In genomic region chr9:57504891-57505290, GRCm38 (mm10) we compare ENCODE assay signal across 10 mouse cellular contexts. TPM values are rescaled to one million over a fixed set of nuclear protein-coding genes. Genes with fewer than 3 reads are reported as not detected.
DNase-seq lines count a peak whose midpoint lies in the region; ATAC-seq and TF ChIP-seq lines count a peak whose summit lies in the region.
"Had no signal": no experiment of that assay in that cellular context is flagged by ENCODE, and none has a peak within 500 bp of the region (broad histone marks: within the 10 kb centered on the region; RNA-seq: fewer than 3 reads in every experiment).

No protein-coding gene starts in this region.

- peaks cover 26% of the 10 kb centered on the region for H3K4me1 ChIP-seq in forebrain, embryonic 14.5 days (ENCODE audit: control insufficient read depth, insufficient read depth, low read length)
- H3K4me1 ChIP-seq in limb, embryonic 14.5 days (ENCODE audit: control insufficient read depth, insufficient read depth, low read length): peaks cover 21% of the 10 kb centered on the region
- peaks cover 57% of the 10 kb centered on the region for H3K4me1 ChIP-seq in neural tube, embryonic 14.5 days (ENCODE audit: control insufficient read depth, insufficient read depth, low read length)
- peaks cover 11% of the 10 kb centered on the region for H3K4me1 ChIP-seq in thymus, adult 2 months (replicated peaks; ENCODE audit: control insufficient read depth, insufficient read depth, low read length)

- no peak for DNase-seq in left cerebral cortex, adult 2 months (ENCODE audit: extremely low spot score in 1 of 2, low spot score in 2 of 2)
- DNase-seq in left cerebral cortex, adult 11 months (ENCODE audit: low spot score): no peak
- no peak for DNase-seq in forebrain, embryonic 14.5 days (ENCODE audit: low spot score)
- DNase-seq in limb, embryonic 14.5 days (ENCODE audit: low spot score): no peak
- DNase-seq in right cerebral cortex, postnatal 14 days: no peak
- no peak for DNase-seq in layer of hippocampus, postnatal 10 days (ENCODE audit: low spot score in 2 of 2)
- DNase-seq in thymus, adult 2 months: no peak
- DNase-seq: gastrocnemius, postnatal 36 days had no signal

- H3K36me3 ChIP-seq in forebrain, embryonic 14.5 days (ENCODE audit: control insufficient read depth, insufficient read depth, low read length): no peaks in the 10 kb centered on the region
- H3K36me3 ChIP-seq in limb, embryonic 14.5 days (ENCODE audit: control insufficient read depth, insufficient read depth, low read length): no peaks in the 10 kb centered on the region
- H3K36me3 ChIP-seq in neural tube, embryonic 14.5 days (ENCODE audit: control insufficient read depth, insufficient read depth, low read length): no peaks in the 10 kb centered on the region
- H3K36me3 ChIP-seq in thymus, adult 2 months (ENCODE audit: control insufficient read depth, insufficient read depth, low read length): no peaks in the 10 kb centered on the region

- H3K27ac ChIP-seq in left cerebral cortex, adult 2 months: no peak overlapping the region; the same call in 1 of the 2 replicates
- H3K27ac ChIP-seq in forebrain, embryonic 14.5 days (ENCODE audit: low read depth, low read length): 0 out of 2 replicates have a peak overlapping the region, but pooled peaks have one; percentile 68
- no peak overlapping the region for H3K27ac ChIP-seq in limb, embryonic 14.5 days (replicated peaks; ENCODE audit: low read depth, low read length)
- H3K27ac ChIP-seq in neural tube, embryonic 14.5 days (ENCODE audit: low read depth, low read length): peak overlapping the region; percentile 75; the same call in 1 of the 2 replicates
- H3K27ac ChIP-seq in thymus, adult 2 months (ENCODE audit: control insufficient read depth, insufficient read depth, low read length): no peak overlapping the region

- H3K9ac ChIP-seq in forebrain, embryonic 14.5 days (ENCODE audit: low read length): no peak overlapping the region
- no peak overlapping the region for H3K9ac ChIP-seq in limb, embryonic 14.5 days (ENCODE audit: low read depth, low read length, severe bottlenecking)
- H3K9ac ChIP-seq in neural tube, embryonic 14.5 days (replicated peaks; ENCODE audit: low read depth, low read length): no peak overlapping the region

- H3K4me2 ChIP-seq in forebrain, embryonic 14.5 days (ENCODE audit: low read length): peak overlapping the region; percentile 93
- peak overlapping the region; percentile 95; the same call in 1 of the 2 replicates for H3K4me2 ChIP-seq in limb, embryonic 14.5 days (replicated peaks; ENCODE audit: low read depth, low read length, severe bottlenecking)
- peak overlapping the region; percentile 89 for H3K4me2 ChIP-seq in neural tube, embryonic 14.5 days (ENCODE audit: low read depth, low read length)

- WGBS in forebrain, embryonic 14.5 days: 52% methylated on average over 10 of the region's 10 CpGs
- WGBS in limb, embryonic 14.5 days: 51% methylated on average over 10 of the region's 10 CpGs
- WGBS in neural tube, embryonic 14.5 days: 49% methylated on average over 10 of the region's 10 CpGs
- WGBS in thymus, adult 2 months: 64% methylated on average over 10 of the region's 10 CpGs

- H3K9me3 ChIP-seq in forebrain, embryonic 14.5 days (replicated peaks; ENCODE audit: control insufficient read depth, low read length): no peaks in the 10 kb centered on the region
- H3K9me3 ChIP-seq in limb, embryonic 14.5 days (ENCODE audit: control insufficient read depth, low read length): no peaks in the 10 kb centered on the region
- H3K9me3 ChIP-seq in neural tube, embryonic 14.5 days (ENCODE audit: control insufficient read depth, low read length): no peaks in the 10 kb centered on the region

- TF ChIP-seq POLR2A in limb, embryonic 14.5 days (IDR thresholded peaks at IDR 0.05; ENCODE audit: borderline replicate concordance, extremely low read depth, insufficient read depth, insufficient read length): no peak
- TF ChIP-seq POLR2A in thymus, adult 2 months (IDR thresholded peaks at IDR 0.05; ENCODE audit: control insufficient read depth, extremely low read depth, insufficient read depth, low read length, poor library complexity): no peak

- no peak for ATAC-seq in forebrain, embryonic 14.5 days
- no peak for ATAC-seq in limb, embryonic 14.5 days (ENCODE audit: low FRiP score, low read depth)
- no peak for ATAC-seq in neural tube, embryonic 14.5 days (ENCODE audit: low read depth)

- no peak for TF ChIP-seq CTCF in left cerebral cortex, adult 2 months (IDR thresholded peaks at IDR 0.05)
- no peak for TF ChIP-seq CTCF in thymus, adult 2 months (IDR thresholded peaks at IDR 0.05; ENCODE audit: borderline replicate concordance, control insufficient read depth, extremely low read depth, insufficient read depth, low read length, poor library complexity)

- H3K27me3 ChIP-seq in forebrain, embryonic 14.5 days (replicated peaks; ENCODE audit: control insufficient read depth, insufficient read depth, low read length): peaks cover 47% of the 10 kb centered on the region
- H3K27me3 ChIP-seq in limb, embryonic 14.5 days (ENCODE audit: control insufficient read depth, insufficient read depth, low read length): peaks cover 65% of the 10 kb centered on the region
- H3K27me3 ChIP-seq in neural tube, embryonic 14.5 days (ENCODE audit: control insufficient read depth, insufficient read depth, low read length): peaks cover 12% of the 10 kb centered on the region; the same call in 1 of the 2 replicates
- H3K27me3 ChIP-seq in thymus, adult 2 months (ENCODE audit: control insufficient read depth, insufficient read depth, low read length): peaks cover 33% of the 10 kb centered on the region

- H3K4me3 ChIP-seq in left cerebral cortex, adult 2 months: peak overlapping the region; percentile 57
- H3K4me3 ChIP-seq in forebrain, embryonic 14.5 days (ENCODE audit: low read depth, low read length): no peak overlapping the region
- peak overlapping the region; percentile 46; the same call in 1 of the 2 replicates for H3K4me3 ChIP-seq in limb, embryonic 14.5 days (replicated peaks; ENCODE audit: low read length)
- H3K4me3 ChIP-seq in neural tube, embryonic 14.5 days (ENCODE audit: low read depth, low read length): no peak overlapping the region; the same call in 1 of the 2 replicates
- no peak overlapping the region for H3K4me3 ChIP-seq in thymus, adult 2 months (ENCODE audit: control insufficient read depth, insufficient read depth, low read length)

- intact Hi-C loops in left cerebral cortex, adult 2 months (cut with DNase I): loop anchor here (2.0 kb wide), 1 partner anchor 16 kb away; the partner anchor contains the start of gene Cox5a

RNA-seq across cellular contexts. Expression of gene Rpp25, which starts 1.1 kb away (rescaled TPM):
- total RNA-seq in left cerebral cortex, adult 2 months (2021): 10 to 100 TPM; 16.9 to 18.5 TPM
- polyA plus RNA-seq in forebrain, embryonic 14.5 days (2014; fragmentation: Nextera tagmentation; extraction: Ambion mirVana): 18.5 and 20.4 TPM in 2 replicates
- 0.60 and 0.74 TPM in 2 replicates for polyA plus RNA-seq in limb, embryonic 14.5 days (2012; rRNA removed)
- polyA plus RNA-seq in limb, embryonic 14.5 days (2014; fragmentation: Nextera tagmentation; extraction: Ambion mirVana): 0.94 and 1.5 TPM in 2 replicates
- polyA plus RNA-seq in neural tube, embryonic 14.5 days (2014; fragmentation: Nextera tagmentation; extraction: Ambion mirVana): 21.5 and 25.8 TPM in 2 replicates
- 10 to 100 TPM; 11.5 to 11.7 TPM for total RNA-seq in layer of hippocampus, postnatal 10 days (2021)
- polyA plus RNA-seq in thymus, adult 2 months (2012; rRNA removed): 0.26 and 0.75 TPM in 2 replicates
- total RNA-seq: common myeloid progenitor, adult 5-6 weeks; gastrocnemius, postnatal 36 days had no signal

RNA-seq across cellular contexts. Expression of gene Cox5a, which starts 16.2 kb away (rescaled TPM):
- total RNA-seq in left cerebral cortex, adult 2 months (2021): 100 to 1,000 TPM; 374 to 440 TPM
- 791 and 827 TPM in 2 replicates for polyA plus RNA-seq in forebrain, embryonic 14.5 days (2014; fragmentation: Nextera tagmentation; extraction: Ambion mirVana)
- polyA plus RNA-seq in limb, embryonic 14.5 days (2012; rRNA removed): 168 and 174 TPM in 2 replicates
- polyA plus RNA-seq in limb, embryonic 14.5 days (2014; fragmentation: Nextera tagmentation; extraction: Ambion mirVana): 436 and 466 TPM in 2 replicates
- polyA plus RNA-seq in neural tube, embryonic 14.5 days (2014; fragmentation: Nextera tagmentation; extraction: Ambion mirVana): 936 and 1,022 TPM in 2 replicates
- total RNA-seq in layer of hippocampus, postnatal 10 days (2021): 100 to 1,000 TPM; 486 to 497 TPM
- 376 and 397 TPM in 2 replicates for polyA plus RNA-seq in thymus, adult 2 months (2012; rRNA removed)

RNA-seq across cellular contexts. Expression of gene Fam219b, which starts 32.4 kb away (rescaled TPM):
- total RNA-seq in left cerebral cortex, adult 2 months (2021): 10 to 100 TPM; 18.1 to 21.6 TPM
- polyA plus RNA-seq in forebrain, embryonic 14.5 days (2014; fragmentation: Nextera tagmentation; extraction: Ambion mirVana): 20.4 and 23.6 TPM in 2 replicates
- 16.2 and 19.0 TPM in 2 replicates for polyA plus RNA-seq in limb, embryonic 14.5 days (2012; rRNA removed)
- polyA plus RNA-seq in limb, embryonic 14.5 days (2014; fragmentation: Nextera tagmentation; extraction: Ambion mirVana): 25.2 and 27.0 TPM in 2 replicates
- 23.7 and 24.0 TPM in 2 replicates for polyA plus RNA-seq in neural tube, embryonic 14.5 days (2014; fragmentation: Nextera tagmentation; extraction: Ambion mirVana)
- total RNA-seq in layer of hippocampus, postnatal 10 days (2021): 10 to 100 TPM; 24.6 to 28.8 TPM
- 9.8 and 10.4 TPM in 2 replicates for polyA plus RNA-seq in thymus, adult 2 months (2012; rRNA removed)

RNA-seq across cellular contexts. Expression of gene Scamp5, which starts 37.0 kb away (rescaled TPM):
- total RNA-seq in left cerebral cortex, adult 2 months (2021): 100 to 1,000 TPM; 379 TPM
- 73.9 and 91.1 TPM in 2 replicates for polyA plus RNA-seq in forebrain, embryonic 14.5 days (2014; fragmentation: Nextera tagmentation; extraction: Ambion mirVana)
- 33.8 and 45.3 TPM in 2 replicates for polyA plus RNA-seq in limb, embryonic 14.5 days (2012; rRNA removed)
- polyA plus RNA-seq in limb, embryonic 14.5 days (2014; fragmentation: Nextera tagmentation; extraction: Ambion mirVana): 10.0 and 12.5 TPM in 2 replicates
- polyA plus RNA-seq in neural tube, embryonic 14.5 days (2014; fragmentation: Nextera tagmentation; extraction: Ambion mirVana): 61.3 and 73.7 TPM in 2 replicates
- total RNA-seq in layer of hippocampus, postnatal 10 days (2021): 100 to 1,000 TPM; 345 to 387 TPM
- polyA plus RNA-seq in thymus, adult 2 months (2012; rRNA removed): 9.3 and 12.1 TPM in 2 replicates

RNA-seq across cellular contexts. Expression of gene Mpi, which starts 47.7 kb away (rescaled TPM):
- 10 to 100 TPM; 63.4 to 76.9 TPM for total RNA-seq in left cerebral cortex, adult 2 months (2021)
- polyA plus RNA-seq in forebrain, embryonic 14.5 days (2014; fragmentation: Nextera tagmentation; extraction: Ambion mirVana): 46.1 and 47.5 TPM in 2 replicates
- polyA plus RNA-seq in limb, embryonic 14.5 days (2012; rRNA removed): 51.0 and 55.6 TPM in 2 replicates
- polyA plus RNA-seq in limb, embryonic 14.5 days (2014; fragmentation: Nextera tagmentation; extraction: Ambion mirVana): 34.4 and 37.5 TPM in 2 replicates
- polyA plus RNA-seq in neural tube, embryonic 14.5 days (2014; fragmentation: Nextera tagmentation; extraction: Ambion mirVana): 60.7 and 62.1 TPM in 2 replicates
- total RNA-seq in layer of hippocampus, postnatal 10 days (2021): 10 to 100 TPM; 70.4 to 76.5 TPM
- polyA plus RNA-seq in thymus, adult 2 months (2012; rRNA removed): 39.1 and 54.3 TPM in 2 replicates

Comparison
In these comparisons a context has a peak if more than half of its experiments do, and no peak if none do; other contexts are left out.
1. H3K27ac ChIP-seq: peak in forebrain, embryonic 14.5 days (single experiment) and neural tube, embryonic 14.5 days (single experiment); none in left cerebral cortex, adult 2 months (single experiment), limb, embryonic 14.5 days (single experiment) and thymus, adult 2 months (single experiment).
2. H3K4me3 ChIP-seq: peak in left cerebral cortex, adult 2 months (single experiment) and limb, embryonic 14.5 days (single experiment); none in forebrain, embryonic 14.5 days (single experiment), neural tube, embryonic 14.5 days (single experiment) and thymus, adult 2 months (single experiment).
3. Peak in every context shown above with its lines, with median percentiles within 50 percentile points of each other: H3K4me2 ChIP-seq.